In genomic region chr3:30573549-30573948, GRCm38 (mm10) we compare ENCODE assay signal across 23 mouse cellular contexts. TPM values are rescaled to one million over a fixed set of nuclear protein-coding genes. Genes with fewer than 3 reads are reported as not detected.
A peak's percentile ranks its signal among the peaks of the same experiment; 100 is the strongest.
DNase-seq lines count a peak whose midpoint lies in the region; TF ChIP-seq lines count a peak whose summit lies in the region.
"Had no signal": no experiment of that assay in that cellular context is flagged by ENCODE, and none has a peak within 500 bp of the region (broad histone marks: within the 10 kb centered on the region; RNA-seq: fewer than 3 reads in every experiment).

No protein-coding gene starts in this region.

- TF ChIP-seq EP300 in ES-Bruce4 (IDR thresholded peaks at IDR 0.05; ENCODE audit: insufficient read depth, low read depth, low read length): peak; percentile 87

- no peak overlapping the region for H3K9ac ChIP-seq in ES-Bruce4 (ENCODE audit: low read depth, poor library complexity, severe bottlenecking)
- H3K9ac ChIP-seq: embryonic facial prominence, embryonic 13.5 days; embryonic facial prominence, embryonic 15.5 days; forebrain, embryonic 13.5 days; forebrain, embryonic 15.5 days; forebrain, postnatal 0 days had no signal

- H3K4me3 ChIP-seq in ES-Bruce4 (ENCODE audit: low read depth, low read length): no peak overlapping the region
- H3K4me3 ChIP-seq: embryonic facial prominence, embryonic 13.5 days; embryonic facial prominence, embryonic 15.5 days; erythroblast, embryonic 14.5 days; forebrain, embryonic 10.5 days; forebrain, embryonic 13.5 days; forebrain, embryonic 15.5 days had no signal

- no peak for TF ChIP-seq CTCF in ES-Bruce4 (IDR thresholded peaks at IDR 0.05; ENCODE audit: low read depth, low read length)

- DNase-seq in ES-CJ7 (ENCODE audit: low read depth, low spot score): peak; percentile 83
- peak; percentile 71 for DNase-seq in R1 (ENCODE audit: low read depth, low spot score)
- DNase-seq in kidney, adult 9 months: no peak
- no peak for DNase-seq in ovary, postnatal 10 days (ENCODE audit: low spot score)
- no peak for DNase-seq in urinary bladder, adult 2 months (ENCODE audit: low spot score)
- DNase-seq: adrenal gland, adult 8-10 months; adrenal gland, postnatal 14 days; adrenal gland, postnatal 36 days; cerebellum, adult 11-12 months; cerebellum, adult 2 months; cerebellum, adult 9-10 months; cerebellum, postnatal 10 days; cerebellum, postnatal 25 days; forebrain, postnatal 0 days had no signal

- TF ChIP-seq POLR2A in ES-Bruce4 (IDR thresholded peaks at IDR 0.05; ENCODE audit: insufficient read depth, low read length): no peak

- no peaks in the 10 kb centered on the region for H3K27me3 ChIP-seq in ES-Bruce4 (ENCODE audit: control insufficient read depth, insufficient read depth, low read length, poor library complexity, severe bottlenecking)
- H3K27me3 ChIP-seq: embryonic facial prominence, embryonic 13.5 days; embryonic facial prominence, embryonic 15.5 days; forebrain, embryonic 13.5 days; forebrain, embryonic 15.5 days had no signal

- no peaks in the 10 kb centered on the region for H3K36me3 ChIP-seq in ES-Bruce4 (ENCODE audit: control insufficient read depth, insufficient read depth, low read length, poor library complexity, severe bottlenecking)
- H3K36me3 ChIP-seq: embryonic facial prominence, embryonic 13.5 days; embryonic facial prominence, embryonic 15.5 days; forebrain, embryonic 10.5 days; forebrain, embryonic 15.5 days; G1E had no signal

- H3K27ac ChIP-seq in ES-Bruce4 (ENCODE audit: insufficient read depth, low read length): peak overlapping the region; percentile 71; the same call in 1 of the 2 replicates
- H3K27ac ChIP-seq: embryonic facial prominence, embryonic 13.5 days; embryonic facial prominence, embryonic 15.5 days; forebrain, embryonic 10.5 days; forebrain, embryonic 13.5 days; forebrain, embryonic 15.5 days had no signal

- H3K9me3 ChIP-seq in ES-Bruce4 (replicated peaks; ENCODE audit: control insufficient read depth, insufficient read depth, low read length, poor library complexity, severe bottlenecking): no peaks in the 10 kb centered on the region
- H3K9me3 ChIP-seq: embryonic facial prominence, embryonic 13.5 days; embryonic facial prominence, embryonic 15.5 days; forebrain, embryonic 10.5 days; forebrain, embryonic 13.5 days; forebrain, embryonic 15.5 days; G1E had no signal

- no peaks in the 10 kb centered on the region for H3K4me1 ChIP-seq in ES-Bruce4 (ENCODE audit: control insufficient read depth, insufficient read depth, low read length)
- H3K4me1 ChIP-seq: embryonic facial prominence, embryonic 13.5 days; embryonic facial prominence, embryonic 15.5 days; forebrain, embryonic 13.5 days; forebrain, embryonic 15.5 days had no signal

RNA-seq across cellular contexts. Expression of gene Mecom, which starts 25.7 kb away (rescaled TPM):
- 0.14 and 0.24 TPM in 2 replicates for polyA plus RNA-seq in ES-Bruce4 (2011; ENCODE audit: insufficient read depth, insufficient read length, low read depth, missing spikeins)
- polyA plus RNA-seq in urinary bladder, adult 2 months (2012; rRNA removed): 48.8 and 53.3 TPM in 2 replicates
- polyA plus RNA-seq: activated CD4-positive, CD25-positive, alpha-beta regulatory T cell, adult 4 months; G1E had no signal

RNA-seq across cellular contexts. Expression of gene Actrt3, which starts 26.2 kb away (rescaled TPM):
- not detected in 2 replicates for polyA plus RNA-seq in ES-Bruce4 (2011; ENCODE audit: insufficient read depth, insufficient read length, low read depth, missing spikeins)
- polyA plus RNA-seq in urinary bladder, adult 2 months (2012; rRNA removed): not detected in 2 replicates
- polyA plus RNA-seq: embryonic facial prominence, embryonic 15.5 days; erythroblast, embryonic 14.5 days; G1E had no signal

RNA-seq across cellular contexts. Expression of gene Mynn, which starts 28.3 kb away (rescaled TPM):
- polyA plus RNA-seq in ES-Bruce4 (2011; ENCODE audit: insufficient read depth, insufficient read length, low read depth, missing spikeins): 25.9 and 26.1 TPM in 2 replicates
- 18.3 and 22.5 TPM in 2 replicates for polyA plus RNA-seq in urinary bladder, adult 2 months (2012; rRNA removed)

Comparison
In these comparisons a context has a peak if more than half of its experiments do, and no peak if none do; other contexts are left out.
1. DNase-seq: peak in ES-CJ7 (single experiment) and R1 (single experiment); none in kidney, adult 9 months (single experiment), ovary, postnatal 10 days (single experiment) and urinary bladder, adult 2 months (single experiment).
2. RNA of gene Mecom, which starts 25.7 kb away (polyA plus RNA-seq): 48.8 to 53.3 TPM in urinary bladder, adult 2 months; 0.14 to 0.24 TPM in ES-Bruce4; every median in the first group is over 10 times any median in the second.